In the genomic region with DNA sequence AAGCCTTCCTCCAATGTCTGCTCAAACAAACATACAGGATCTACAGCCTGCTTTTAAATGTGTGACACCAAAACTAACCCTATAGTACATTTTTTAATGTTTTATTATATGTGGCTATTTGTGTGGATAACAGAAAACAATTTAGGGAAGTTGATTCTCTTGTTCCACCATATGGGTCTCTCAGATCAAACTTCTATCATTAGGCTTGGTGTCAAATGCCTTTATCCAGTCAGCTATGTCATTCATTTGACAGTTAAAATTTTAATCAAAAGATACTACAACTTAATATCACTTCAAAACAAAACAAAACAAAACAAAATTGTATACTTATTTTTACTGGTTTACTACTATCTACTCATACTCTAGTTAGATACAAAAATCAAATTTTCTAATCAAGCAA, we compare ENCODE assay signal across 25 mouse cellular contexts.
"Had no signal": no experiment of that assay in that cellular context is flagged by ENCODE, and none has a peak within 500 bp of the region (broad histone marks: within the 10 kb centered on the region; RNA-seq: fewer than 3 reads in every experiment).

No protein-coding gene starts in this region.

- DNase-seq: cerebellum, adult 9-10 months; cerebellum, adult 9-11 months; cerebellum, postnatal 10 days; cerebellum, postnatal 14 days; cerebellum, postnatal 25 days; cerebellum, postnatal 36 days; embryo, embryonic 11 days; forebrain, postnatal 0 days; gastrocnemius, adult 2 months; gastrocnemius, postnatal 10 days; gastrocnemius, postnatal 14 days; gastrocnemius, postnatal 25 days; gastrocnemius, postnatal 36 days; heart, adult 11 months; heart, adult 18-20 months; heart, adult 2 months had no signal

- H3K27ac ChIP-seq: embryonic facial prominence, embryonic 10.5 days; embryonic facial prominence, embryonic 12.5 days; embryonic facial prominence, embryonic 13.5 days; embryonic facial prominence, embryonic 15.5 days; forebrain, embryonic 10.5 days; forebrain, embryonic 12.5 days; forebrain, embryonic 13.5 days; forebrain, embryonic 15.5 days; gastrocnemius, adult 2 months; heart, adult 2 months had no signal

- H3K27me3 ChIP-seq: embryonic facial prominence, embryonic 12.5 days; embryonic facial prominence, embryonic 13.5 days; embryonic facial prominence, embryonic 15.5 days; forebrain, embryonic 12.5 days; forebrain, embryonic 13.5 days; forebrain, embryonic 15.5 days had no signal

- H3K4me3 ChIP-seq: embryonic facial prominence, embryonic 10.5 days; embryonic facial prominence, embryonic 12.5 days; embryonic facial prominence, embryonic 13.5 days; embryonic facial prominence, embryonic 15.5 days; erythroblast, embryonic 14.5 days; forebrain, embryonic 10.5 days; forebrain, embryonic 12.5 days; forebrain, embryonic 13.5 days; forebrain, embryonic 15.5 days; gastrocnemius, adult 2 months; heart, adult 2 months had no signal

- H3K36me3 ChIP-seq: embryonic facial prominence, embryonic 12.5 days; embryonic facial prominence, embryonic 13.5 days; embryonic facial prominence, embryonic 15.5 days; forebrain, embryonic 12.5 days; forebrain, embryonic 15.5 days had no signal

- H3K9ac ChIP-seq: embryonic facial prominence, embryonic 12.5 days; embryonic facial prominence, embryonic 13.5 days; embryonic facial prominence, embryonic 15.5 days; forebrain, embryonic 12.5 days; forebrain, embryonic 13.5 days; forebrain, embryonic 15.5 days; forebrain, postnatal 0 days had no signal

- H3K9me3 ChIP-seq: embryonic facial prominence, embryonic 10.5 days; embryonic facial prominence, embryonic 12.5 days; embryonic facial prominence, embryonic 13.5 days; embryonic facial prominence, embryonic 15.5 days; forebrain, embryonic 10.5 days; forebrain, embryonic 12.5 days; forebrain, embryonic 13.5 days; forebrain, embryonic 15.5 days had no signal
